Mouse (Mus musculus): ENCODE data around the gene Chrng.

The Chrng gene

GRCm38 (mm10) chr1:87204465-87204864 is at the start of gene Chrng:
Chrng (plus strand) TSS chr1:87204657.
- DNase-seq (ENCODE audit: low spot score), result no peak

GRCm38 (mm10) chr1:87155531-87156198 is 48.8 kb upstream of the Chrng start:
- no peak for DNase-seq (ENCODE audit: low spot score)

GRCm38 (mm10) chr1:87156199-87156587 is 48.3 kb upstream of the Chrng start, which contains the start of gene Ecel1:
Ecel1 (minus strand) TSS chr1:87156521.
- no peak for DNase-seq (ENCODE audit: low spot score)

GRCm38 (mm10) chr1:87159396-87159795 is 45.1 kb upstream of the Chrng start:
- no peak for DNase-seq (ENCODE audit: low spot score)

GRCm38 (mm10) chr1:87164164-87164795 is 40.2 kb upstream of the Chrng start:
- DNase-seq (ENCODE audit: low spot score), result no peak

- DNase-seq (ENCODE audit: low spot score), result no peak
Measured at GRCm38 (mm10) chr1:87164796-87165184, 39.7 kb upstream of the Chrng start.

- DNase-seq (ENCODE audit: low spot score), result no peak
Measured at GRCm38 (mm10) chr1:87170458-87170857, 34.0 kb upstream of the Chrng start.

GRCm38 (mm10) chr1:87171312-87171711 is 33.1 kb upstream of the Chrng start:
- DNase-seq (ENCODE audit: low spot score), result no peak

GRCm38 (mm10) chr1:87172316-87172715 is 32.1 kb upstream of the Chrng start:
- no peak for DNase-seq (ENCODE audit: low spot score)

- DNase-seq (ENCODE audit: low spot score), result peak; percentile 74
Measured at GRCm38 (mm10) chr1:87174006-87174955, 30.2 kb upstream of the Chrng start.

GRCm38 (mm10) chr1:87175852-87176292 is 28.6 kb upstream of the Chrng start:
- DNase-seq (ENCODE audit: low spot score), result peak; percentile 62

- no peak for DNase-seq (ENCODE audit: low spot score)
Measured at GRCm38 (mm10) chr1:87180896-87181295, 23.6 kb upstream of the Chrng start.

- no peak for DNase-seq (ENCODE audit: low spot score)
Measured at GRCm38 (mm10) chr1:87183013-87183412, 21.4 kb upstream of the Chrng start, which contains the start of gene Prss56. Prss56 (plus strand) TSS chr1:87183313.

- DNase-seq (ENCODE audit: low spot score), result no peak
Measured at GRCm38 (mm10) chr1:87183998-87184750, 20.3 kb upstream of the Chrng start.

- peak; percentile 72 for DNase-seq (ENCODE audit: low spot score)
Measured at GRCm38 (mm10) chr1:87184751-87185139, 19.7 kb upstream of the Chrng start.

GRCm38 (mm10) chr1:87185526-87185925 is 18.9 kb upstream of the Chrng start:
- no peak for DNase-seq (ENCODE audit: low spot score)

GRCm38 (mm10) chr1:87186261-87187036 is 18.0 kb upstream of the Chrng start:
- no peak for DNase-seq (ENCODE audit: low spot score)

- peak; percentile 73 for DNase-seq (ENCODE audit: low spot score)
Measured at GRCm38 (mm10) chr1:87187037-87187355, 17.5 kb upstream of the Chrng start.

GRCm38 (mm10) chr1:87190429-87190828 is 14.0 kb upstream of the Chrng start, which contains the start of gene Chrnd:
Chrnd (plus strand) TSS chr1:87190607.
- DNase-seq (ENCODE audit: low spot score), result no peak

GRCm38 (mm10) chr1:87197296-87197695 is 7.2 kb upstream of the Chrng start:
- peak; percentile 68 for DNase-seq (ENCODE audit: low spot score)

Measured in ovary, postnatal 36 days (tissue).